Mouse (Mus musculus) intestine, embryonic 14.5 days (tissue): ENCODE measurements at regions not wholly inside any gene's neighbourhood (a gene's known extent, or its start where the extent isn't known, plus 50 kb on each side); places are given as distances from the start of the nearest gene placed in this dataset.

Experiments used
- ATAC-seq: fragments of 200-750 bp; cut with Nextera tagmentation; replicated peaks from 2 replicates; pipeline ENCODE4 v1.8.0; 2017; ENCODE audit warnings: low read depth, moderate number of reproducible peaks, moderate TSS enrichment, moderate library complexity; ENCODE audit not compliant: low FRiP score, low TSS enrichment
- DNase-seq: peaks from one replicate; pipeline ENCODE4 v3.0.0-alpha.2; 2018; ENCODE audit warnings: low spot score
- H3K27ac ChIP-seq: fragments of 300-500 bp; sonication (generic); 2 replicates; pipeline ENCODE4 v1.5.1; 2014; ENCODE audit warnings: low read depth, mild to moderate bottlenecking, control low read depth
- H3K27me3 ChIP-seq: fragments of 300-500 bp; sonication (generic); replicated peaks from 2 replicates; pipeline ENCODE4 v1.6.1; 2014; ENCODE audit warnings: low read length, control low read depth; ENCODE audit not compliant: control insufficient read depth, insufficient read depth
- H3K36me3 ChIP-seq: fragments of 300-500 bp; sonication (generic); 2 replicates; pipeline ENCODE4 v1.6.1; 2014; ENCODE audit warnings: low read length, control low read depth; ENCODE audit not compliant: control insufficient read depth, insufficient read depth
- H3K4me1 ChIP-seq: fragments of 300-500 bp; sonication (generic); replicated peaks from 2 replicates; pipeline ENCODE4 v1.6.1; 2014; ENCODE audit warnings: low read length, control low read depth, mixed read lengths; ENCODE audit not compliant: control insufficient read depth, insufficient read depth
- H3K4me2 ChIP-seq: fragments of 300-500 bp; sonication (generic); 2 replicates; pipeline ENCODE4 v1.6.1; 2014; ENCODE audit warnings: low read length
- H3K4me3 ChIP-seq: fragments of 300-500 bp; sonication (generic); 2 replicates; pipeline ENCODE4 v1.5.1; 2014; ENCODE audit warnings: low read depth, low read length, control low read depth, mixed read lengths
- H3K9ac ChIP-seq: fragments of 300-500 bp; sonication (generic); 2 replicates; pipeline ENCODE4 v1.6.1; 2014; ENCODE audit warnings: mild to moderate bottlenecking, low read length
- H3K9me3 ChIP-seq: fragments of 300-500 bp; sonication (generic); 2 replicates; pipeline ENCODE4 v1.6.1; 2016; ENCODE audit warnings: low read length, control low read depth; ENCODE audit not compliant: control insufficient read depth
- WGBS: fragments of 180-500 bp; shearing (Covaris S2); extraction: QIAGEN DNeasy Blood & Tissue Kit; methylation state at CpG from one replicate; pipeline ENCODE4 v1.1.7; 2014; 5-methylcytosine and 5-hydroxymethylcytosine counted together

DNA sequence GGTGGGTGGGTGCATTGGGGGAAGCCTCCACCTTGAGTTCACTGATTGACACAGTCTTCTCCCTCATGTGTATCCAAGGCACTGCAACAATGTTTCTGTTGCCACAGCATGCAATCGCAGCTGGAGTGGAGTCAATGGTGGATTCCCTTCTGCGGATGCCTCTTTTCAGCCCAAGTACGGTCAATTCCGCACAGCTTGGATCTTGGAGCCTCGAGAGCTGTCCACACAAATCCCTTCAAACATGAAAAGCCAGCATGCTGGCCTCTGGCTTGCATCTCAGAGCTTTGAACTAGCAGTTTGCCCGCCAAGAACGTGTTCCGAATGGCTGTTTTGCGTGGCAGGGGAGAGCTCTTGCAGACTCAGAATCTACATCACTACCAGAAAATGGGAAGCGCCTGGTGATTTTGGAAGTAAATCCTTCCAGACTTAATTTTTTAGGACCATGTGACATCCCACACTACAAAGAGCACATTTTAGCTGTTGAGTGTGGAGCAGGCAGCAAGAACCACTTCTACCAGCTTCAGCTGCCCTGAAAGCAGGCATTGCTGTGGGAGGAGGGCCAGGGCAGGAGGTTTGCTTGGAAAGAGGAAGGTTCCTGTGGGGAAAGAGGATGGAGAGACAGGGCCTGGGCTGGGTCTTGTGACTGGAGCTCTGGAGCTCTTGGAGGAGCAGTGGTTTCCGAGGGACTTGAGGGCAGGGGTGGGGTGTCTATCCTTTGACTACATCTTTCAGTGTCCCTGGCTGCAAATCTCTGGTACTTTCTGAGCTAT lies 84.4 kb downstream of the Asb1 start:
- WGBS, result 68% methylated on average over 11 of the region's 11 CpGs
- DNase-seq (no peak), ATAC-seq (no peak)
- H3K27me3 ChIP-seq, result no peaks in the 10 kb centered on the region
- H3K27ac ChIP-seq, result no peak overlapping the region
- no peak overlapping the region for H3K4me3 ChIP-seq
- H3K36me3 ChIP-seq, result no peaks in the 10 kb centered on the region
- H3K9me3 ChIP-seq, result no peaks in the 10 kb centered on the region
- H3K4me2 ChIP-seq, result no peak overlapping the region
- peaks cover 9% of the 10 kb centered on the region; the same call in 1 of the 2 replicates for H3K4me1 ChIP-seq
- no peak overlapping the region for H3K9ac ChIP-seq

DNA sequence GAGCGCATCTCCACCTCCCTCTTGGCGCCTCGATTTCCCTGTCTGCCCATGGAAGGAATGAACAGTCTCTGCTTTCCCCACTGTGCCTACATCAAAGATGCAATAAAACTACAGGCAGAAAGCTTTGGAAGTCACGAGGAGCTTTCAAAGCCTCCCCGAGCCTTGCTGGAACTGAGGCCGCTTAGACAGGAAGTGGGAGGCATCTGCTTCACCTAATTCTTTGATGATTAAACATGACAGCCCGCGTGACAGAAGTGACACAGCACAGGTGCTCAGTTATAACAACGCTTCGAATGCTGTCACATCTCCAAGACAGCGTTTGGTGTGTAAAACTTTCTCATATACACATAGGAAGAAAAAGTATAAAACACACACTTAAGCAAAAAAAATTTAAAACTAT lies 85.7 kb downstream of the Asb1 start:
- no peak for DNase-seq
- Histone ChIP-seq H3K9ac (no peak overlapping the region), H3K27me3 (no peaks in the 10 kb centered on the region), H3K4me2 (no peak overlapping the region), H3K36me3 (no peaks in the 10 kb centered on the region), H3K4me3 (no peak overlapping the region), H3K9me3 (no peaks in the 10 kb centered on the region), H3K27ac (peak overlapping the region; percentile 54), H3K4me1 (peaks cover 13% of the 10 kb centered on the region)
- WGBS, result 32% methylated on average over 11 of the region's 11 CpGs
- ATAC-seq, result no peak

DNA sequence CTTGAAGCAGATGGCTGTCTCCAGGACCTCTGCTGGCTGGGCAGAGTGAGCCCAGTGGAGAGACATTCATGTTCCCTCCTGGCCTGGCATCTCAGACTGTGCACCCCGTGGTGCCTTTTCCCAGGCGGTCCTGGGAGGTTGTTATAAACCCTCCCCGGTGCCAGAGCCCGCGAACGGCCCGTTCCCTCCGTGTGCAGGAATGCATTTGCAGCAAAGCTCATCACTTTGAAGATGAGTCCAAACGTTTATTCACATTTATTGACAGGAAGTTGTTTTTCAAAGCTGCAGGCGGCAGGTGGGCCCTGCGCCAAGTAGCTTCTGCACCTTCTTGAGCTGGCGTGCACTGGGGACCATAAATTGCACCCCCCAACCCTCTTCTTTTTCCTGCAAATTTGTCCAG lies 89.9 kb downstream of the Asb1 start:
- no peaks in the 10 kb centered on the region for H3K9me3 ChIP-seq
- DNase-seq, result no peak

DNA sequence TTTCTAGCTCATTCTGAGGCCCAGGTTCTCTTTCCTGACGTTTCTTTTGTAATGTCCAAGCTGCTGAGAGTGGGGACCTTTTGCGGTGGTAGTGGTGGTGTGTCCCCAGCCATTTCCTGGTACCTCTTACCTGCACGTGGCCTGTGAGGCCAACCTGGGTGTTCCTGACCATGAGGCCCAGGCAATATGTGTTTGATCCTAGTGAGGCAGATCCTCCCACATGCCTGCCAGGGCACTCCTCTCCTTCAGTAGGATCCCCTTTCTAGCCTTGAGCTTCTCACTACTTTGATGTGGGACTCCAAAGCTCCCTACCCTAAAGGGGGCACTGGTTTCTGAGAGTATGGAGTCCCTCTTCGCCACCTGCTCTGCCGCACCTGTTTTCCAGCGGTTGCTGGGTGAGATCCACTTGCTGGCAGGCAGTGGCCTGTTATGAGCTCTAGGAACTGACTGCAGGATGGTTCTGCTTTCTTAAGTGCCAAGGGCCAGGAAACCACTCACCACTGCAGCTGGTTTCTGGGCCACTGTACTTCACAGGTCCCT lies 90.6 kb downstream of the Asb1 start:
- Histone ChIP-seq H3K4me3 (no peak overlapping the region), H3K4me1 (peaks cover 5% of the 10 kb centered on the region), H3K4me2 (no peak overlapping the region), H3K27me3 (no peaks in the 10 kb centered on the region), H3K9me3 (no peaks in the 10 kb centered on the region), H3K27ac (no peak overlapping the region), H3K36me3 (no peaks in the 10 kb centered on the region), H3K9ac (no peak overlapping the region)
- WGBS, result 70% methylated on average over 6 of the region's 6 CpGs
- ATAC-seq (no peak), DNase-seq (no peak)

More for the DNA sequence above, 89.9 kb downstream of the Asb1 start:
- Histone ChIP-seq H3K27ac (no peak overlapping the region), H3K27me3 (no peaks in the 10 kb centered on the region), H3K4me1 (peaks cover 5% of the 10 kb centered on the region), H3K9ac (no peak overlapping the region), H3K36me3 (no peaks in the 10 kb centered on the region), H3K4me3 (no peak overlapping the region), H3K4me2 (no peak overlapping the region)
- 34% methylated on average over 12 of the region's 12 CpGs for WGBS
- ATAC-seq, result no peak

DNA sequence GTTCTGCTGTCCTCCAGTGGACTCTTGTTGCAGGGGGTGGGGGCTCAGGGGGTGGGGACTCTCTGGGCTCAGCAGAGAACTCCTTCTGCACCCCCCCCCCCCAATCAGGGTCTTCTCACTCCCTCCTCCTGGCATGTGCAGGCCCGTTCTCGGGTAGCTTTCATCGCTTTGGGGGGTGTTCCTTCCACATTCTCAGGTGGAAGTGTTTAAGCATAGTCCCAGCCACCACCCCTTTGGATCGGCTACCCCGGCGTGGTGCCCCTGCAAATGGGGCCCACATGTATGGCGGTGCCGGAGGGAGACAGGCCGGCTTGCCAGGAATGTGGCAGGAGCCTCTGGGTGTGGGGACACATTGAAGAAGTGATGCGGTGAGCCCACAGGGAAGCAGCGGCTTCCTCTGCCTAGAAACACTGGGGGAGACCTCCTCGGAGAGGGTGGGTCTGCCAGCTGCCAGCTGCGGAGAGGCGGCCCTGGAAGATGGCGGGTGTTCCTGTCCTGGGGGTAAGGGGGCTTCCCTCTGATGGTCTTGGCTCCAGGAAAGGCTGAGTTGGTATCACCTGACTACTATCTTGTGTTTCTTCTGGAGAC lies 92.7 kb downstream of the Asb1 start:
- no peaks in the 10 kb centered on the region for H3K9me3 ChIP-seq
- no peak for DNase-seq
- WGBS, result 87% methylated on average over 15 of the region's 15 CpGs
- H3K27ac ChIP-seq, result no peak overlapping the region
- H3K4me2 ChIP-seq, result no peak overlapping the region
- no peak overlapping the region for H3K4me3 ChIP-seq
- H3K9ac ChIP-seq, result no peak overlapping the region
- H3K36me3 ChIP-seq, result no peaks in the 10 kb centered on the region
- no peak for ATAC-seq
- peaks cover 5% of the 10 kb centered on the region for H3K4me1 ChIP-seq
- H3K27me3 ChIP-seq, result no peaks in the 10 kb centered on the region

DNA sequence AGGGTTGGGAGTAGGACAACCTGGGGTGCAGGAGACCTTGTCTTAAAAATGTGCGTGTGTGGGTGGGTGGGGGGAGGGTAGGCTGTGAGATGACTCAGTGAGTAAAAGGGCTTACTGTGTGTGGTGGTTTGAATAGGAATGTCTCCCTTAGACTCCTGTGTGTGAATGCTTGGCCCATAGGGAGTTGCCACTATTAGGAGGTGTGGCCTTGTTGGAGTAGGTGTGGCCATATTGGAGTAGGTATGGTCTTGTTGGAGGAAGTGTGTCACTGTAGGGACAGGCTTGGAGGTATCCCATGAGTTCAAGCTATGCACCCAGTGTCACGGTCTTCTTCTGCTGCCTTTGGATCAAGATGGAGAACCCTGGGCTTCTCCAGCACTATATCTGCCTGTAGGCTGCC lies 96.2 kb downstream of the Asb1 start:
- Histone ChIP-seq H3K9ac (no peak overlapping the region), H3K27ac (no peak overlapping the region), H3K4me1 (no peaks in the 10 kb centered on the region), H3K4me2 (no peak overlapping the region), H3K36me3 (no peaks in the 10 kb centered on the region), H3K4me3 (no peak overlapping the region), H3K27me3 (no peaks in the 10 kb centered on the region), H3K9me3 (no peaks in the 10 kb centered on the region)
- ATAC-seq (no peak), DNase-seq (no peak)
- 92% methylated on average over 2 of the region's 2 CpGs for WGBS

DNA sequence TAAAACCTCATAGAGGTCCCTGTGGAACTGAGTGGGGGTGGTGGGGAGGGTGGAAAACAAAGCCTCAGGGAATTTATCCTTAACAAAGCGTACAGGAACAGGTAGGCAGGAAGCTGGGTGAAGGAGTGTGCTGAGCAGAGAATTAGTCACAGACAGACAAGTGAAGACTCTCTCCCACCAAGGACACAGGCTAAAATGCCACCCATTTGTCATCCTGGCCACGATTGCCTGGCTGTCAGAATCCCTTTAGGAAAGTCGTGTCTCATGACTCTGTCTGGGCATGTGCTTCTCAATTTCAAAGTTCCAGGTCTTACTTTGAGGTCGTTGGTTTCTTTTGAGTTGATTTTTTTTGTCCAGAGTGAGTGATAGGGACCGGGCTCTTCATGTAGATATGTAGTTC lies 100.2 kb downstream of the Asb1 start:
- no peak overlapping the region for H3K4me2 ChIP-seq

DNA sequence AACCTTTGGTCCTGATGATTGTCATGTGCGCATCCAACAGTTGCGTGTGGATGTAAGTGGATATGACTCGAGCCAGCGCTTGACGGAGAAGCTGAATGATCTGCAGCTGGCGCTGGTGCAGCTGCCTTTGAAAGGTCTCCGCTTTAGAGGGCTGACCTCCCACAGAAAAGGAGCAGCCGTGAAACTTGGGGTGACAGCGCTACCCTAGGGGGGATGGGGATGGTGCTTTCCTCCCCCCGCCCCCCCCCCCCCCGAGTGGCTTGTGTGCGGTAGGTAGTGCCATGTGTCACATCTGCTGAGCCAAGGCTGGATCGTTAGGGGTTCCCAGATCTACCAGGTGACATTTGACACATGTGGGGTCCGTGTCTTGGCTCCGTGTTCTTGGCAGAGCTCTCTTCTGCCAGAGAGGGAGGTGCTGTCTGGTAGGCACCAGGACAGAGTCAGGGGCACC lies 118.7 kb downstream of the Asb1 start:
- H3K4me3 ChIP-seq, result no peak overlapping the region

More for the DNA sequence above, 100.2 kb downstream of the Asb1 start:
- Histone ChIP-seq H3K4me3 (no peak overlapping the region), H3K27ac (no peak overlapping the region), H3K9ac (no peak overlapping the region), H3K36me3 (no peaks in the 10 kb centered on the region), H3K4me1 (no peaks in the 10 kb centered on the region), H3K9me3 (no peaks in the 10 kb centered on the region), H3K27me3 (no peaks in the 10 kb centered on the region)
- DNase-seq, result no peak
- no peak for ATAC-seq
- 62% methylated on average over 5 of the region's 5 CpGs for WGBS

More for the DNA sequence above, 118.7 kb downstream of the Asb1 start:
- H3K4me1 ChIP-seq, result no peaks in the 10 kb centered on the region
- ATAC-seq (no peak), DNase-seq (no peak)
- no peak overlapping the region for H3K9ac ChIP-seq
- H3K4me2 ChIP-seq, result no peak overlapping the region
- no peaks in the 10 kb centered on the region for H3K27me3 ChIP-seq
- no peak overlapping the region for H3K27ac ChIP-seq
- WGBS, result 82% methylated on average over 14 of the region's 15 CpGs
- no peaks in the 10 kb centered on the region for H3K36me3 ChIP-seq
- no peaks in the 10 kb centered on the region for H3K9me3 ChIP-seq
